Mouse (Mus musculus) stomach, embryonic 15.5 days (tissue): ENCODE measurements around the gene Naa50. TPM values are rescaled to one million over a fixed set of nuclear protein-coding genes. Genes with fewer than 3 reads are reported as not detected.

Experiments
- ATAC-seq: fragments of 200-750 bp; cut with Nextera tagmentation; 2 replicates; pipeline ENCODE4 v1.8.0; 2017; ENCODE audit warnings: low read depth, moderate number of reproducible peaks, moderate TSS enrichment; ENCODE audit not compliant: insufficient read depth, low FRiP score
- H3K27ac ChIP-seq: fragments of 300-500 bp; sonication (generic); 2 replicates; pipeline ENCODE4 v1.5.1; 2015; ENCODE audit warnings: mild to moderate bottlenecking, inconsistent platforms
- H3K27me3 ChIP-seq: fragments of 300-500 bp; sonication (generic); replicated peaks from 2 replicates; pipeline ENCODE4 v1.6.1; 2015; ENCODE audit warnings: inconsistent platforms
- H3K36me3 ChIP-seq: fragments of 300-500 bp; sonication (generic); 2 replicates; pipeline ENCODE4 v1.6.1; 2015; ENCODE audit warnings: inconsistent platforms
- H3K4me1 ChIP-seq: fragments of 300-500 bp; sonication (generic); 2 replicates; pipeline ENCODE4 v1.6.1; 2015; ENCODE audit warnings: inconsistent platforms
- H3K4me2 ChIP-seq: fragments of 300-500 bp; sonication (generic); 2 replicates; pipeline ENCODE4 v1.6.1; 2015; ENCODE audit warnings: mild to moderate bottlenecking, inconsistent platforms
- H3K4me3 ChIP-seq: fragments of 300-500 bp; sonication (generic); replicated peaks from 2 replicates; pipeline ENCODE4 v1.5.1; 2015; ENCODE audit warnings: inconsistent platforms
- H3K9ac ChIP-seq: fragments of 300-500 bp; sonication (generic); 2 replicates; pipeline ENCODE4 v1.6.1; 2015; ENCODE audit warnings: inconsistent platforms
- H3K9me3 ChIP-seq: fragments of 300-500 bp; sonication (generic); 2 replicates; pipeline ENCODE4 v1.6.1; 2016; ENCODE audit warnings: inconsistent platforms
- WGBS: fragments of 180-500 bp; shearing (Covaris S2); methylation state at CpG from one replicate; pipeline ENCODE4 v1.1.7; 2015; 5-methylcytosine and 5-hydroxymethylcytosine counted together
- polyA plus RNA-seq: library from polyadenylated mRNA; unstranded; fragments of >200 nt; fragmentation: Nextera tagmentation; extraction: Ambion mirVana; gene quantifications from 2 replicates; pipeline ENCODE4 v1.2.1, GENCODE M21; 2015

The Naa50 gene
- polyA plus RNA-seq, result 110 and 112 TPM in 2 replicates

GRCm38 (mm10) chr16:44139536-44140185 lies at the start of gene Naa50, which contains the start of gene Atp6v1a:
Gene Naa50, plus strand, starts transcription at chr16:44139830.
Gene Atp6v1a, minus strand, starts transcription at chr16:44139705.
- H3K27me3 ChIP-seq, result no peaks in the 10 kb centered on the region
- peak; percentile 87 for ATAC-seq
- peak within 1 kb of the TSS; percentile 92 for H3K9ac ChIP-seq
- peak within 1 kb of the TSS; percentile 99 for H3K27ac ChIP-seq
- under 1% methylated on average over 61 of the region's 71 CpGs for WGBS
- H3K9me3 ChIP-seq, result no peaks in the 10 kb centered on the region
- H3K4me3 ChIP-seq, result peak within 1 kb of the TSS; percentile 96
- H3K36me3 ChIP-seq, result no peaks in the 10 kb centered on the region
- peak within 1 kb of the TSS; percentile 75 for H3K4me2 ChIP-seq
- 0 out of 2 replicates have a peak, but pooled peaks cover 2% of the 10 kb centered on the region for H3K4me1 ChIP-seq

GRCm38 (mm10) chr16:44099377-44099776 lies 40.3 kb upstream of the Naa50 start:
- WGBS, result 95% methylated on average over 7 of the region's 7 CpGs
- Histone ChIP-seq H3K9me3 (no peaks in the 10 kb centered on the region), H3K9ac (no peak overlapping the region), H3K27me3 (no peaks in the 10 kb centered on the region), H3K36me3 (peaks cover 44% of the 10 kb centered on the region), H3K4me3 (no peak overlapping the region), H3K4me2 (no peak overlapping the region), H3K4me1 (no peaks in the 10 kb centered on the region), H3K27ac (no peak overlapping the region)
- ATAC-seq, result no peak

- WGBS, result 78% methylated on average over 12 of the region's 12 CpGs
- Histone ChIP-seq H3K27ac (no peak overlapping the region), H3K4me3 (no peak overlapping the region), H3K4me2 (no peak overlapping the region), H3K27me3 (no peaks in the 10 kb centered on the region), H3K4me1 (no peaks in the 10 kb centered on the region), H3K9me3 (no peaks in the 10 kb centered on the region), H3K9ac (no peak overlapping the region), H3K36me3 (peaks cover 36% of the 10 kb centered on the region)
- ATAC-seq, result no peak; the same call in 1 of the 2 replicates
Measured at GRCm38 (mm10) chr16:44101181-44101710, 38.4 kb upstream of the Naa50 start.

- H3K9me3 ChIP-seq, result no peaks in the 10 kb centered on the region
- peaks cover 46% of the 10 kb centered on the region for H3K36me3 ChIP-seq
- no peak for ATAC-seq
- H3K9ac ChIP-seq, result no peak overlapping the region
- H3K4me1 ChIP-seq, result no peaks in the 10 kb centered on the region
- H3K4me3 ChIP-seq, result no peak overlapping the region
- H3K27ac ChIP-seq, result no peak overlapping the region
- 94% methylated on average over 2 of the region's 2 CpGs for WGBS
- no peak overlapping the region for H3K4me2 ChIP-seq
- H3K27me3 ChIP-seq, result no peaks in the 10 kb centered on the region
Measured at GRCm38 (mm10) chr16:44102925-44103324, 36.7 kb upstream of the Naa50 start.

- peaks cover 37% of the 10 kb centered on the region for H3K36me3 ChIP-seq
- H3K4me2 ChIP-seq, result no peak overlapping the region
- no peaks in the 10 kb centered on the region for H3K9me3 ChIP-seq
- ATAC-seq, result no peak
- H3K27me3 ChIP-seq, result no peaks in the 10 kb centered on the region
- no peak overlapping the region for H3K9ac ChIP-seq
- no peaks in the 10 kb centered on the region for H3K4me1 ChIP-seq
- no peak overlapping the region for H3K4me3 ChIP-seq
- no peak overlapping the region for H3K27ac ChIP-seq
- 87% methylated on average over 18 of the region's 18 CpGs for WGBS
Measured at GRCm38 (mm10) chr16:44103806-44104766, 35.5 kb upstream of the Naa50 start.

GRCm38 (mm10) chr16:44105211-44105610 lies 34.4 kb upstream of the Naa50 start:
- no peak for ATAC-seq
- Histone ChIP-seq H3K9me3 (no peaks in the 10 kb centered on the region), H3K36me3 (peaks cover 37% of the 10 kb centered on the region), H3K4me3 (no peak overlapping the region), H3K27me3 (no peaks in the 10 kb centered on the region), H3K4me1 (no peaks in the 10 kb centered on the region), H3K27ac (no peak overlapping the region), H3K9ac (no peak overlapping the region), H3K4me2 (no peak overlapping the region)
- WGBS, result 91% methylated on average over 2 of the region's 2 CpGs

- Histone ChIP-seq H3K36me3 (peaks cover 20% of the 10 kb centered on the region; the same call in 1 of the 2 replicates), H3K4me2 (no peak overlapping the region), H3K27me3 (no peaks in the 10 kb centered on the region), H3K9me3 (no peaks in the 10 kb centered on the region), H3K27ac (peak overlapping the region; percentile 18; the same call in 1 of the 2 replicates), H3K4me1 (no peaks in the 10 kb centered on the region), H3K4me3 (no peak overlapping the region), H3K9ac (no peak overlapping the region)
- ATAC-seq, result peak; percentile 63; the same call in 1 of the 2 replicates
- 45% methylated on average over 4 of the region's 4 CpGs for WGBS
Measured at GRCm38 (mm10) chr16:44109002-44109401, 30.6 kb upstream of the Naa50 start.

- ATAC-seq, result no peak
- H3K27me3 ChIP-seq, result no peaks in the 10 kb centered on the region
Measured at GRCm38 (mm10) chr16:44119753-44120501, 19.7 kb upstream of the Naa50 start.

GRCm38 (mm10) chr16:44122122-44122521 lies 17.5 kb upstream of the Naa50 start:
- ATAC-seq, result no peak
- WGBS, result 79% methylated on average over 6 of the region's 6 CpGs
- H3K4me1 ChIP-seq, result no peaks in the 10 kb centered on the region

More at GRCm38 (mm10) chr16:44119753-44120501, 19.7 kb upstream of the Naa50 start:
- H3K9me3 ChIP-seq, result no peaks in the 10 kb centered on the region
- WGBS, result 79% methylated on average over 7 of the region's 7 CpGs
- no peak overlapping the region for H3K9ac ChIP-seq
- no peaks in the 10 kb centered on the region for H3K4me1 ChIP-seq
- no peak overlapping the region for H3K27ac ChIP-seq
- H3K36me3 ChIP-seq, result 0 out of 2 replicates have a peak, but pooled peaks cover 3% of the 10 kb centered on the region
- no peak overlapping the region for H3K4me2 ChIP-seq
- H3K4me3 ChIP-seq, result no peak overlapping the region

GRCm38 (mm10) chr16:44122574-44122973 lies 17.1 kb upstream of the Naa50 start:
- Histone ChIP-seq H3K4me3 (no peak overlapping the region), H3K4me1 (no peaks in the 10 kb centered on the region), H3K27me3 (no peaks in the 10 kb centered on the region), H3K9ac (no peak overlapping the region), H3K9me3 (no peaks in the 10 kb centered on the region), H3K4me2 (no peak overlapping the region), H3K36me3 (no peaks in the 10 kb centered on the region), H3K27ac (no peak overlapping the region)
- no peak for ATAC-seq
- WGBS, result 75% methylated on average over 6 of the region's 6 CpGs

More at GRCm38 (mm10) chr16:44122122-44122521, 17.5 kb upstream of the Naa50 start:
- H3K36me3 ChIP-seq, result no peaks in the 10 kb centered on the region
- H3K9me3 ChIP-seq, result no peaks in the 10 kb centered on the region
- no peak overlapping the region for H3K27ac ChIP-seq
- H3K4me2 ChIP-seq, result no peak overlapping the region
- H3K9ac ChIP-seq, result no peak overlapping the region
- H3K4me3 ChIP-seq, result no peak overlapping the region
- H3K27me3 ChIP-seq, result no peaks in the 10 kb centered on the region

GRCm38 (mm10) chr16:44122982-44123725 lies 16.5 kb upstream of the Naa50 start:
- Histone ChIP-seq H3K4me3 (no peak overlapping the region), H3K27ac (no peak overlapping the region), H3K9me3 (no peaks in the 10 kb centered on the region), H3K4me2 (no peak overlapping the region), H3K4me1 (no peaks in the 10 kb centered on the region), H3K36me3 (no peaks in the 10 kb centered on the region), H3K27me3 (no peaks in the 10 kb centered on the region), H3K9ac (no peak overlapping the region)
- no peak for ATAC-seq
- 72% methylated on average over 7 of the region's 7 CpGs for WGBS
